Mouse (Mus musculus) stomach, adult 2 months (tissue): ENCODE results near the gene Wfdc13. TPM values are rescaled to one million over a fixed set of nuclear protein-coding genes. Genes with fewer than 3 reads are reported as not detected.

ENCODE experiments used
- polyA plus RNA-seq: library from polyadenylated mRNA; depleted of rRNA; stranded (reverse); fragments of >200 nt; gene quantifications from 2 replicates; pipeline ENCODE4 v1.2.3, GENCODE M21; 2012; rRNA removed

Gene Wfdc13
- 0.75 and 2.0 TPM in 2 replicates for polyA plus RNA-seq

DNA sequence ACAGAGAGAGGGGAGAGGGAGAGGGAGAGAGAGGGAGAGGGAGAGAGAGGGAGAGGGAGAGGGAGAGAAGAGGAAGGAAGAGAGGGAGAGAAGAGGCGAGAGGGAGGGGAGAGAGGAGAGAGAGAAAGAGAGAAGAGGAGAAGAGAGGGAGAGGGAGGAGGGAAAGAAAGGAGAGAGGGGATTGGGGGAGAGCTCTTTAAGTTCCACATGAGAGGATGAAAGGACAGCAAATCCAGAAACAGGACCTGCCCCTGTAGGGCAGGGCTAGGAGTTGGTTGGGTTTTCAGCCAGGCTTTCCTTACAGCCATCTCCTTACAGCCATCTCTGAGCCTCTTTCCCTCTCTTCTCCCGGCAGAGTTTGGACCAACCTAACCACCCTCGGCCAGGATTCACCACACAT is at the start of gene Wfdc13:
Gene Wfdc13, plus strand, starts transcription at position 301 of the 400 bp plus-strand sequence.

DNA sequence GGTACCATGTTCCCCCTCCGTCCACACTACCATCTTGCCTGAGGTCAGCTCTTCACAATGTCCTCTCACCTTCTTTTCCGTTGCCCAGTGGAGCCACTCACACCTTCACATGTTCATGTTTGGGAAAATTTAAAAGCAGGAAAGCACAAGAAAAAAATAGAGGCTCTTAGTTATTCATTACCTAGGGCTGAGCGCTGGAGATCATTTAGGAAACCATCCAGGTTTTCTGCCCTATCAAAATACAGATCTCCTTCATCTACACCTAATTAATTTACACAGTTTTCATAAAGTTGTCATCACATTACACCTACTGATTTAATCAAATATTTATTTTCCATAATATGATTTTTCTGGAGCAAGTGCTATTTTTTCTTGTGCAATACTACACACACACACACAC is 46.2 kb upstream of the Wfdc13 start, which contains the start of gene Wfdc16:
Gene Wfdc16, minus strand, starts transcription at position 101 of the 400 bp plus-strand sequence.

GRCm38 (mm10) chr2:164655858-164656257 is 29.0 kb upstream of the Wfdc13 start, which contains the start of gene Wfdc10:
Gene Wfdc10, plus strand, starts transcription at chr2:164656046.

DNA sequence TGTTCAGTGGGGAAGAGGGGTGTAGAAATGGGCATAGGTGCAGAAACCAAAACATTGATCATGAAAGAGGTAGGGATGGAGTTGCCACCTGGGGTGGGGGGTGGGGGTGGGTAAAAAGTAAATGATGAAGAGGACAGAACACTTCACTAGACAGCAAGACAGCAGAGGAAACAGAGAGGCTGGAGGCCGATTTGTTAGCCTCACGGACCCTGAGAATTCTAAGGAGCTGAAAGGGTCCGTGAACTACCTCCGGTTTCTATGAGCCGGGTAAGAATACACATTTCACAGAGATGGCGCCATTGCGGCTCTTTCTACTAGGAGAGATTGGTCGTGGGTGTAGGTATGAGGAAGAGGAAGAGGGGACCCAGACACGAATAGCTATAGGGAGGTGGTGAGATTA is 28.4 kb upstream of the Wfdc13 start, which contains the start of gene Wfdc9:
Gene Wfdc9, minus strand, starts transcription at position 101 of the 400 bp plus-strand sequence.

GRCm38 (mm10) chr2:164673987-164674386 is 10.9 kb upstream of the Wfdc13 start, which contains the start of gene Wfdc11:
Gene Wfdc11, minus strand, starts transcription at chr2:164674087.

GRCm38 (mm10) chr2:164698201-164698600 is 13.3 kb downstream of the Wfdc13 start, which contains the start of gene Spint4:
Gene Spint4, plus strand, starts transcription at chr2:164698501.

GRCm38 (mm10) chr2:164715005-164715404 is 30.1 kb downstream of the Wfdc13 start, which contains the start of gene Spint5:
Gene Spint5, plus strand, starts transcription at chr2:164715305.

Other genes with a start within 250 kb of the Wfdc13 start
- 34.9 and 37.0 TPM in 2 replicates for gene Sdc4, start 241.2 kb upstream of the Wfdc13 start, polyA plus RNA-seq
- 71.4 and 132 TPM in 2 replicates for gene Sys1, start 228.1 kb upstream of the Wfdc13 start, polyA plus RNA-seq
- 31.3 and 46.5 TPM in 2 replicates for gene Gm20458, start 224.1 kb upstream of the Wfdc13 start, polyA plus RNA-seq
- not detected in 2 replicates for gene Trp53tg5, start 211.4 kb upstream of the Wfdc13 start, polyA plus RNA-seq
- 27.2 and 65.5 TPM in 2 replicates for gene Dbndd2, start 199.0 kb upstream of the Wfdc13 start, polyA plus RNA-seq
- 90.3 and 138 TPM in 2 replicates for gene Pigt, start 187.6 kb upstream of the Wfdc13 start, polyA plus RNA-seq
- gene Wfdc2, start 122.7 kb upstream of the Wfdc13 start, polyA plus RNA-seq, result 41.0 and 51.1 TPM in 2 replicates
- 0.43 TPM in 1 of 2 replicates, not detected in the other for gene Spint3, start 111.6 kb upstream of the Wfdc13 start, polyA plus RNA-seq
- gene Wfdc6a, start 99.7 kb upstream of the Wfdc13 start, polyA plus RNA-seq, result 0.08 and 0.14 TPM in 2 replicates
- gene Eppin, start 91.5 kb upstream of the Wfdc13 start, polyA plus RNA-seq, result 0.19 TPM in 1 of 2 replicates, not detected in the other
- 0.11 TPM in 1 of 2 replicates, not detected in the other for gene Wfdc6b, start 71.6 kb upstream of the Wfdc13 start, polyA plus RNA-seq
- gene Wfdc8, start 71.5 kb upstream of the Wfdc13 start, polyA plus RNA-seq, result 0.26 TPM in 1 of 2 replicates, not detected in the other
- gene Wfdc16, start 46.3 kb upstream of the Wfdc13 start, polyA plus RNA-seq, result 0.09 TPM in 1 of 2 replicates, not detected in the other
- gene Wfdc10, start 29.1 kb upstream of the Wfdc13 start, polyA plus RNA-seq, result 0.30 and 3.4 TPM in 2 replicates
- not detected in 2 replicates for gene Wfdc9, start 28.5 kb upstream of the Wfdc13 start, polyA plus RNA-seq
- not detected in 2 replicates for gene Wfdc11, start 11.0 kb upstream of the Wfdc13 start, polyA plus RNA-seq
- 0.20 TPM in 1 of 2 replicates, not detected in the other for gene Spint4, start 13.4 kb downstream of the Wfdc13 start, polyA plus RNA-seq
- not detected in 2 replicates for gene Spint5, start 30.2 kb downstream of the Wfdc13 start, polyA plus RNA-seq
- 0.22 TPM in 1 of 2 replicates, not detected in the other for gene Wfdc3, start 60.8 kb downstream of the Wfdc13 start, polyA plus RNA-seq
- gene Dnttip1, start 60.9 kb downstream of the Wfdc13 start, polyA plus RNA-seq, result 9.0 and 25.3 TPM in 2 replicates
- gene Ube2c, start 84.8 kb downstream of the Wfdc13 start, polyA plus RNA-seq, result 31.9 and 34.3 TPM in 2 replicates
- gene Tnnc2, start 94.9 kb downstream of the Wfdc13 start, polyA plus RNA-seq, result 33.7 and 34.0 TPM in 2 replicates
- gene Snx21, start 100.7 kb downstream of the Wfdc13 start, polyA plus RNA-seq, result 15.0 and 20.3 TPM in 2 replicates
- gene Acot8, start 119.8 kb downstream of the Wfdc13 start, polyA plus RNA-seq, result 37.1 and 48.4 TPM in 2 replicates
- gene Zswim3, start 120.0 kb downstream of the Wfdc13 start, polyA plus RNA-seq, result 0.58 and 1.1 TPM in 2 replicates
- gene Zswim1, start 137.6 kb downstream of the Wfdc13 start, polyA plus RNA-seq, result 8.0 and 8.1 TPM in 2 replicates
- gene Spata25, start 143.4 kb downstream of the Wfdc13 start, polyA plus RNA-seq, result not detected in 2 replicates
- gene Ctsa, start 147.8 kb downstream of the Wfdc13 start, polyA plus RNA-seq, result 97.4 and 104 TPM in 2 replicates
- gene Neurl2, start 148.3 kb downstream of the Wfdc13 start, polyA plus RNA-seq, result 3.4 and 4.2 TPM in 2 replicates
- gene Pltp, start 172.6 kb downstream of the Wfdc13 start, polyA plus RNA-seq, result 43.0 and 47.2 TPM in 2 replicates
- 30.9 and 37.6 TPM in 2 replicates for gene Pcif1, start 194.2 kb downstream of the Wfdc13 start, polyA plus RNA-seq
- gene Zfp335, start 226.7 kb downstream of the Wfdc13 start, polyA plus RNA-seq, result 16.7 and 17.1 TPM in 2 replicates